Mouse (Mus musculus) T-cell, adult 2 months (primary cell): Measurements from ENCODE around the gene Ece1.

Source experiments
- DNase-seq: peaks from one replicate; pipeline ENCODE4 v3.0.0; 2022; ENCODE audit warnings: low spot score

Gene Ece1

GRCm38 (mm10) chr4:137989426-137989825 lies 127.4 kb downstream of the Ece1 start:
- DNase-seq, result no peak

- no peak for DNase-seq
Observed at GRCm38 (mm10) chr4:137990433-137990832, 128.4 kb downstream of the Ece1 start.

- DNase-seq, result no peak
Observed at GRCm38 (mm10) chr4:137991240-137991639, 129.2 kb downstream of the Ece1 start.

- DNase-seq, result no peak
Observed at GRCm38 (mm10) chr4:137992890-137993289, 130.9 kb downstream of the Ece1 start, which contains the start of gene Eif4g3. Gene Eif4g3 (plus strand): TSS chr4:137993022.

GRCm38 (mm10) chr4:137993291-137993758 lies 131.3 kb downstream of the Ece1 start:
- DNase-seq, result peak; percentile 95

GRCm38 (mm10) chr4:137993821-137994561 lies 132.0 kb downstream of the Ece1 start:
- DNase-seq, result peak; percentile 34

- peak; percentile 4 for DNase-seq
Observed at GRCm38 (mm10) chr4:137994562-137995336, 132.7 kb downstream of the Ece1 start.

GRCm38 (mm10) chr4:137995399-137995798 lies 133.4 kb downstream of the Ece1 start:
- no peak for DNase-seq

- no peak for DNase-seq
Observed at GRCm38 (mm10) chr4:137998232-137998631, 136.2 kb downstream of the Ece1 start.

- DNase-seq, result no peak
Observed at GRCm38 (mm10) chr4:138000682-138001081, 138.6 kb downstream of the Ece1 start.

- no peak for DNase-seq
Observed at GRCm38 (mm10) chr4:138003909-138004610, 142.0 kb downstream of the Ece1 start.

GRCm38 (mm10) chr4:138005781-138006180 lies 143.7 kb downstream of the Ece1 start:
- no peak for DNase-seq

GRCm38 (mm10) chr4:138006951-138007613 lies 145.0 kb downstream of the Ece1 start:
- DNase-seq, result no peak

- no peak for DNase-seq
Observed at GRCm38 (mm10) chr4:138008646-138009045, 146.6 kb downstream of the Ece1 start.

GRCm38 (mm10) chr4:138009786-138010502 lies 147.9 kb downstream of the Ece1 start:
- DNase-seq, result no peak

- DNase-seq, result no peak
Observed at GRCm38 (mm10) chr4:138013723-138014479, 151.9 kb downstream of the Ece1 start.
